Mouse (Mus musculus) spleen, postnatal 4 days (tissue): ENCODE measurements at regions not wholly inside any gene's neighbourhood (a gene's known extent, or its start where the extent isn't known, plus 50 kb on each side); places are given as distances from the start of the nearest gene placed in this dataset.

Experiments
- DNase-seq, 2 experiments: peaks; one replicate each; pipeline ENCODE4 v3.0.0; 2022; ENCODE audit warnings: low spot score in 2 of 2

- no peak for DNase-seq
These were observed 168.3 kb upstream of the Ubr2 start for GRCm38 (mm10) chr17:47178705-47179104.

GRCm38 (mm10) chr17:47177671-47178246 lies 167.4 kb upstream of the Ubr2 start:
- no peak for DNase-seq

- no peak for DNase-seq
These were observed 166.0 kb upstream of the Ubr2 start for GRCm38 (mm10) chr17:47176328-47176727.

- peak in 1 of 2 experiments; percentile 46 for DNase-seq
These were observed 164.4 kb upstream of the Ubr2 start for GRCm38 (mm10) chr17:47174748-47175215.

- DNase-seq = no peak
These were observed 161.4 kb upstream of the Ubr2 start for GRCm38 (mm10) chr17:47171801-47172200.

- DNase-seq = no peak
These were observed 160.7 kb upstream of the Ubr2 start for GRCm38 (mm10) chr17:47170978-47171593.

- DNase-seq = no peak
These were observed 157.7 kb upstream of the Ubr2 start for GRCm38 (mm10) chr17:47168105-47168504.

GRCm38 (mm10) chr17:47163677-47164340 lies 153.5 kb upstream of the Ubr2 start:
- DNase-seq = no peak

- DNase-seq = no peak
These were observed 152.1 kb upstream of the Ubr2 start for GRCm38 (mm10) chr17:47162459-47162858.

GRCm38 (mm10) chr17:47156237-47156636 lies 145.9 kb upstream of the Ubr2 start:
- no peak for DNase-seq

GRCm38 (mm10) chr17:47151557-47152278 lies 141.4 kb upstream of the Ubr2 start:
- DNase-seq = no peak

- no peak for DNase-seq
These were observed 140.8 kb upstream of the Ubr2 start for GRCm38 (mm10) chr17:47151193-47151556.

GRCm38 (mm10) chr17:47150636-47151035 lies 140.3 kb upstream of the Ubr2 start:
- DNase-seq = no peak

GRCm38 (mm10) chr17:47149662-47150061 lies 139.3 kb upstream of the Ubr2 start:
- no peak for DNase-seq

GRCm38 (mm10) chr17:47149158-47149557 lies 138.8 kb upstream of the Ubr2 start:
- DNase-seq = no peak

- no peak for DNase-seq
These were observed 136.3 kb upstream of the Ubr2 start for GRCm38 (mm10) chr17:47146640-47147039.

GRCm38 (mm10) chr17:47145590-47145989 lies 135.2 kb upstream of the Ubr2 start:
- DNase-seq = no peak

- DNase-seq = no peak
These were observed 134.6 kb upstream of the Ubr2 start for GRCm38 (mm10) chr17:47144996-47145395.

- DNase-seq = no peak
These were observed 134.1 kb upstream of the Ubr2 start for GRCm38 (mm10) chr17:47144460-47144859.

- DNase-seq = no peak
These were observed 133.5 kb upstream of the Ubr2 start for GRCm38 (mm10) chr17:47143898-47144297.

- no peak for DNase-seq
These were observed 132.5 kb upstream of the Ubr2 start for GRCm38 (mm10) chr17:47142885-47143284.

- no peak for DNase-seq
These were observed 131.9 kb upstream of the Ubr2 start for GRCm38 (mm10) chr17:47142276-47142675.

- no peak for DNase-seq
These were observed 131.5 kb upstream of the Ubr2 start for GRCm38 (mm10) chr17:47141843-47142215.
